Mouse (Mus musculus) induced T-regulatory cell, adult 2 months (primary cell): ENCODE measurements around the gene Adam15.

Experiments
- DNase-seq: peaks from one replicate; pipeline ENCODE4 v3.0.0-alpha.2; 2012; ENCODE audit warnings: low read depth

Adam15 gene

GRCm38 (mm10) chr3:89322514-89323165, 27.2 kb downstream of the Adam15 start, which contains the start of gene Efna3:
TSS of gene Efna3 (minus strand) at chr3:89322965.
- DNase-seq, result peak; percentile 71

GRCm38 (mm10) chr3:89322131-89322500, 27.7 kb downstream of the Adam15 start:
- peak; percentile 41 for DNase-seq

DNA sequence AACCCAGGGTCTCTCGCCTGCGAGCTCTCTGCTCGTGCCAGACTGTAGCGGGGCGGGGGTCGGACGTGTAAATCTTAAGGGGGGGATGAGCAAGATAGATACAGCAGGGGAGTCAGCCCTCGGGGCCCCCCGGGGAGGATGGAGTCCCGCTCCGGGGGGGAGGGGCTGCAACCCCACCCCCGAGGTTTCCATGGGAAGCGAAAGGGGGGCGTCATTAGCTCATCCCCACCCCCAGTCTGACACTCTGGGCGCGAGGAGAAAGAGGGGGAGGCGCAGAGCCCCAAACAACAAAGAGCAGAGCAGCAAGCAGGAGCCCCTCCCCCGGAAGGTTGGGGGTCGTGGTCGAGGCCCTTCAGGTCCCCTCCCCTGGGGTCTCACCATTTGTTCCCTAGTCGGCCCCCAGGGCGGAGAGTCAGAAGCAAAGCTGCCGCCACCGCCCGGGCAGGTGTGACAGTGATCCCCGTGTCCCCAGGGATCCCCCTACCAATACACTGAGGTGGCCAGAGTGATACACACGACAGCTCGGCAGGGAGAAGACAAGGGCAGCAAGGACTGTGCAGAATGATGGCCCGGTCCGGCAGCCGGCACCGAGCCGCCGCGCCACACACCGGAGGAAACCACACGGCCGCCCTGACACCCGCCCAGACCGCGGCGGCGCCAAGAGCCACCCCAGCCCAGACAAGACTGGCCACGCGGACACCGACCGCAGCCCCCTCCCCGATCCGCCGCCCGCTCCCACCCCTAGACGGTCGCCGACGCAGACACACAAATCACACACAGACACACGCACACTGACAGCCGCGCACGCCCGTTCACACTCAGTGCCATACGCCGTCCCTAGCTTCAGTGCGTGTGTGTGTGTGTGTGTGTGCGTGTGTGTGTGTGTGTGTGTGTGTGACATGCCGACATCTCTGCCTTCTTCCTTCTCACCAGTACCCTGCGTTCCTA, 28.3 kb downstream of the Adam15 start:
- peak; percentile 53 for DNase-seq

GRCm38 (mm10) chr3:89320581-89321182, 29.1 kb downstream of the Adam15 start:
- peak; percentile 50 for DNase-seq

- DNase-seq, result peak; percentile 48
These were observed 30.0 kb downstream of the Adam15 start for GRCm38 (mm10) chr3:89319591-89320350.

GRCm38 (mm10) chr3:89318971-89319590, 30.7 kb downstream of the Adam15 start:
- DNase-seq, result no peak

- DNase-seq, result no peak
These were observed 31.5 kb downstream of the Adam15 start for GRCm38 (mm10) chr3:89318316-89318715.

DNA sequence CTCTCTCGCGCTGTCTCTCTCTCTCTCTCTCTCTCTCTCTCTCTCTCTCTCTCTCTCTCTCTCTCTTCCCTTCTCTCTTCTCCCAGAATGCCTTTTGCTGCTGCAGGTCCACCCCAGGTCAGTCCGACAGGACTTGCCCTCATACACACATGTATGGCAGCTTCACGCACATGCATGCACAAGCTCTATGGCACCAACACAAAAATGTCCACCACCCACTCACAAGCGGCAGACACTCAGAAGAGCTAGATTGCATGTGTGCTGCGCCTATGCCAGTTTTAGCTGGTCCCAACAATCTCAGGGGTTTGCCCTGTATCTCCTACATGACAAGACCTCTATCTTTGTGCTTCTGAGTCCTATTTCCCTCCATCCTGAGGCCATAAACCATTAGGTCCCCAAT, 32.5 kb downstream of the Adam15 start:
- no peak for DNase-seq

- peak; percentile 87 for DNase-seq
These were observed 33.0 kb downstream of the Adam15 start for GRCm38 (mm10) chr3:89316833-89317232.

- DNase-seq, result peak; percentile 71
These were observed 33.6 kb downstream of the Adam15 start for GRCm38 (mm10) chr3:89315930-89316831.

DNA sequence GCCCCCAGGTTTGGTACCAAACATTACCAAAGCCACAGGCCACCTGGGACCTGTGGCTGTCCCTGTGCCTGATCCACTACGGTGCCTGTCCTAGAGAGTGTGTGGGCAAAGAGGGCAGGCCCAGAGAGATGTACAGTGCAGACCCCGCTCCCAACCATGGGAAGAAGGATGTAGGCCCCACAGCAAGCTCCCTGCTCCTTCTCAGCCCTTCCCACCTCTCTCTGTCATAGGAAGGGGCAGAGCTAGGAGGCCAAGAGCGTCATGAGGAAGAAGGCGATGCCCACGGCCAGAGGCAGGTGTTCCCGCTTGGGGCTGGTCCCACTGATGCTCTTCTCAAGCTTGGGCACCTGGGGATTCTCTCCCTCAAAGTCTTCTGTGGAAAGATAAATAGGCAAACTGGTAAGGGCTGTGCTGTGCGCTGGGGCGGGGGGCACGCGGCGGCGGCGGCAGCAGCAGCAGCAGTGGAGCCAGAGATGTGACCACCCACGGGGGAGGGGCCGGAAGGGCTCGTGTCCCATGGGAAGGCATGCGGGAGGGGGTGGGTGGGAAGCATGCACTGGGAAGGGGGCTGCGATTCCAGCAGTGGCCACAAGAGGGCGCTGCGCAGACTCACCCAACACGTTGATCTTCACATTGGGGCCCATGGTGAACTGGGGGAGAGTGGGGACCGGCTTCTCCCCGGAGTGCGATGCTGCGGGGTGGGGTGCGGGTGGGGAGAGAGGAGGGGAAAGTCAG, 34.4 kb downstream of the Adam15 start:
- DNase-seq, result peak; percentile 77

DNA sequence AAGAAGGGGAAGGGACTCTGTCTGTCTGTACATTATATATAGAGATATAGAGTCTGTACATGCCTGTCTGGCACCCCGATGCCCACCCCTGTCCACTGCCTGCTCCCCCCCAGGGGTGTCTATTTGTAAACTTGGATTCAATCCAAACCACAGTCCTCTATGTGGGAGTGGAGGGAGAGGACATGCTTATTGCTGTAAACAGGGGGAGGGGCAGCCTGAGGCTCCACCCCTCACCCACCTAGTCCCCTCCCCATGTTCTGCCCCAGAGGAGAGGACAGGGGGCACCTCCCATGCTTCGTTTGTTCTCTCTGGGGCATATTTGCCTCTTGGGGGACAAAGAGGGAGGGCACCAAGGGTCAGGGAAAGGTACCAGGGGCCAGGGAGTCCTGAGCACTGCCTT, 35.0 kb downstream of the Adam15 start:
- DNase-seq, result peak; percentile 28

DNA sequence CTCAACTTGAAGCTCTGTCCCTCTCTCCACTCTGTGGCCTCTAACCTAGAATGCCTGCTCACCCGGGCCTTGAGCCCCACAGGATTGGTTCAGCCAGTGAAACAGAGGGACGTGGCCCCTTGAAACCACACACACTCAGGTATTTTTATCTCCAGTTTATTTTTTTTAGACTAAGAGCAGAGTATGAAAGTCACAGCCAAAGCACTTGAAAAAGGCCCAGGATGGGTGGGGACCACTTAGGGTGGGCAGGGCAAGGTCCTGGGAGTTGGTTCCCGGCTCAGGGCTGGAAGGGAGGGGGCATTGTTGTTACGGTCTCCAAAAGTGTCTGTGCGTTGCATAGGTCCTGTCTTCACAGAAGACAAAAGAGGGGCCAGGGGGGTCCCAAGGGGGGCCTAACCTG, 35.5 kb downstream of the Adam15 start:
- no peak for DNase-seq

- peak; percentile 83 for DNase-seq
These were observed 41.7 kb downstream of the Adam15 start for GRCm38 (mm10) chr3:89308089-89308488.

GRCm38 (mm10) chr3:89305551-89306325, 44.1 kb downstream of the Adam15 start:
- no peak for DNase-seq

DNA sequence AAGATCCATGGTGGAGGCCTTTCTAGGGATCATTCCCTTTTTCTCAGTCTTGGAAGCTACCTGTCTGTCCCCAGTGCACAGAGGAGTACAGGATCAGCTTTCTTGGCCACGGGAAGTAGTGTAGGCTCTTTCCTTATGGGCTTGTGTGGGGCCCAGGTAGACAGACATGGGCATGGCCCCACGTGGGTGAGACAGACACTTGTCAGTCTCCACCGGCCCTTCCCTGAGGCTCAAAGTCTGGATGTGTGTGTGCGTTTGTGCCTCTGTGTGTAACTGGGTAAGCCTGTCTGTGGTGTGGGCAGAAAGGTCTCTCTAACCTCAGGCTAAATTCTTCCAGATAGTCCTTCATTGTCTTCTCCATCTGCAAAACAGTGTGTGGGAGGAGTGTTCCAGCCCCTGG, 44.7 kb downstream of the Adam15 start:
- no peak for DNase-seq

DNA sequence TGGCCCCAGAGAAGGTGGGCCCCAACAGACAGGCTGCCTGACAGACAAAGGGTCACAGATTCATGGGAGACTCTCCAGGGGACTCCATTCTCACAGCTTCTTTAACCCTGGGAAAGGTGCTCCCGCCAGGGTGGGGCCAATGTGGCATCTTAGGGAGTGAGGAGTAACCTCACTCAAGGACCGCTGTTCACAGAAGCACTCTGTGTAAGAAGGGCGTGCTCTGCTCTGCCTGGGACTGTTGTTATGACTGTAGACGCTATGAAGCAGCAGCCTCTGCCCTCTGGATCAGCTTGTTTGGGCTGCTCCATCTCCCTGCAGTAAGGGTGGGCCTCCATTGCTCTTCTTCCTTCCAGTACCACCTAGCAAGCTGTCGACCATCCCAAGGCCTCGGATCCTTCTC, 45.4 kb downstream of the Adam15 start:
- DNase-seq, result no peak

DNA sequence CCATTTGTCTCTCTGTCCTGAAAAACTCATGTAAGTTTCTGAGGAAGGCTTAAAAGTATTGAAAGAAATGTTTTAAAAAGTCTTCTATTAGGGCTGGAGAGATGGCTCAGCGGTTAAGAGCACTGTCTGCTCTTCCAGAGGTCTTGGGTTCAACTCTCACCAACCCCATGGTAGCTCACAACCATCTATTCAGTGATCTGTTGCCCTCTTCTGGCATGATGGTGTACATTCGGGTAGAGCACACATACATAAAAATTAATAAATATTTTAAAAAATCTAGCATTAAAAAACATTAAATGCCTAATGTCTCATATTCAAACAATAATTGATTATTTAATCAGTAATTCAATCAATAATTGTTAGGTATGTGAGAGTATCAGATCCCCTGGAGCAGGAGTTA, 49.3 kb downstream of the Adam15 start:
- DNase-seq, result no peak

- DNase-seq, result no peak
These were observed 49.7 kb downstream of the Adam15 start for GRCm38 (mm10) chr3:89300071-89300470.
